Mouse (Mus musculus) testis, adult 2 months (tissue): ENCODE results near the gene Pcsk7. TPM values are rescaled to one million over a fixed set of nuclear protein-coding genes. Genes with fewer than 3 reads are reported as not detected.

Source experiments
- H3K27ac ChIP-seq: fragments of 200-500 bp; 2 replicates; pipeline ENCODE4 v1.5.1; 2012; ENCODE audit warnings: low read depth, low read length; ENCODE audit not compliant: control insufficient read depth, insufficient read depth
- H3K27me3 ChIP-seq: fragments of 200-500 bp; 2 replicates; pipeline ENCODE4 v1.6.1; 2012; ENCODE audit warnings: mild to moderate bottlenecking, low read length, moderate library complexity; ENCODE audit not compliant: control insufficient read depth, insufficient read depth
- H3K36me3 ChIP-seq: fragments of 200-500 bp; 2 replicates; pipeline ENCODE4 v1.6.1; 2012; ENCODE audit warnings: mild to moderate bottlenecking, low read length; ENCODE audit not compliant: control insufficient read depth, insufficient read depth
- H3K4me1 ChIP-seq: fragments of 200-500 bp; 2 replicates; pipeline ENCODE4 v1.6.1; 2012; ENCODE audit warnings: low read length; ENCODE audit not compliant: control insufficient read depth, insufficient read depth
- H3K4me3 ChIP-seq: fragments of 200-500 bp; 2 replicates; pipeline ENCODE4 v1.5.1; 2012; ENCODE audit warnings: low read depth, mild to moderate bottlenecking, low read length, moderate library complexity, mixed read lengths; ENCODE audit not compliant: control insufficient read depth
- CTCF ChIP-seq: fragments of 200-500 bp; IDR thresholded peaks from 2 replicates; pipeline ENCODE4 v1.5.1; 2012; ENCODE audit warnings: low read depth, mild to moderate bottlenecking, inconsistent platforms, low read length, moderate library complexity; ENCODE audit not compliant: control insufficient read depth, insufficient read depth, insufficient replicate concordance
- POLR2A ChIP-seq: fragments of 200-500 bp; IDR thresholded peaks from 2 replicates; pipeline ENCODE4 v1.6.1; 2012; ENCODE audit warnings: low read depth, mild to moderate bottlenecking, inconsistent platforms, low read length, moderate library complexity; ENCODE audit not compliant: control insufficient read depth
- polyA plus RNA-seq: library from polyadenylated mRNA; depleted of rRNA; stranded (reverse); fragments of >200 nt; gene quantifications from 2 replicates; pipeline ENCODE4 v1.2.3, GENCODE M21; 2012

The Pcsk7 gene
- polyA plus RNA-seq, 1 experiment: 39.0 TPM

- H3K27me3 ChIP-seq: no peaks in the 10 kb centered on the region
- peak overlapping the region; percentile 100 for H3K4me3 ChIP-seq
- H3K4me1 ChIP-seq: peaks cover 4% of the 10 kb centered on the region
- no peak for TF ChIP-seq POLR2A
- TF ChIP-seq CTCF: no peak
- H3K36me3 ChIP-seq: peaks cover 8% of the 10 kb centered on the region
- H3K27ac ChIP-seq: peak overlapping the region; percentile 76
Measured at GRCm38 (mm10) chr9:45905811-45906237, 473 bp upstream of the Pcsk7 start.

- TF ChIP-seq POLR2A: no peak
- TF ChIP-seq CTCF: no peak
- Histone ChIP-seq H3K36me3 (peaks cover 9% of the 10 kb centered on the region), H3K27ac (peak overlapping the region; percentile 86), H3K4me1 (peaks cover 4% of the 10 kb centered on the region), H3K27me3 (no peaks in the 10 kb centered on the region), H3K4me3 (peak overlapping the region; percentile 100)
Measured at GRCm38 (mm10) chr9:45907078-45907428, 756 bp downstream of the Pcsk7 start.

GRCm38 (mm10) chr9:45910995-45911394 lies 4.7 kb downstream of the Pcsk7 start:
- no peak overlapping the region for H3K27ac ChIP-seq
- H3K36me3 ChIP-seq: peaks cover 16% of the 10 kb centered on the region
- H3K4me1 ChIP-seq: peaks cover 2% of the 10 kb centered on the region
- TF ChIP-seq CTCF (no peak), POLR2A (no peak)
- no peaks in the 10 kb centered on the region for H3K27me3 ChIP-seq
- H3K4me3 ChIP-seq: no peak overlapping the region

DNA sequence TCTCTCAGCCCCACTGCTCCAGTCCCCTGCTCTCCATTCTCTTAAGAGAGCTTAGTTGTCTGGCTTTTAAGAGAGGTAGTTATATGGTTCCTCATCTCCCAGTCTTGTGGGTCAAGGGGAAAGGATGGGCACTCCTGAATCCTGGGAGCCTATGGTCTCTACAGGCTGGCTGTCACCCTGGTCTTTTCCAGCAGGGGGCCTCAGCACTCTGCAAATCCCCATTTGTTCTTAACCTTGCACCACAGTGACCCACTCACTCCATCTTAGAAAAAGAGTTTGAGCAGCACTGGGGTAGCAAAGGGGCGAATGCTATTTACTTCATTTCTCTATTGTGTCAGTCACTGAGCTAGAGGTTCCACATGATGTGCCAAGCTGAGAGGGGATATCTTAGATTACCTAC lies 5.4 kb downstream of the Pcsk7 start:
- Histone ChIP-seq H3K4me3 (no peak overlapping the region), H3K27me3 (no peaks in the 10 kb centered on the region), H3K36me3 (peaks cover 16% of the 10 kb centered on the region), H3K27ac (no peak overlapping the region), H3K4me1 (peaks cover 2% of the 10 kb centered on the region)
- TF ChIP-seq CTCF (peak; percentile 35; the same call in 1 of the 2 replicates), POLR2A (no peak)

DNA sequence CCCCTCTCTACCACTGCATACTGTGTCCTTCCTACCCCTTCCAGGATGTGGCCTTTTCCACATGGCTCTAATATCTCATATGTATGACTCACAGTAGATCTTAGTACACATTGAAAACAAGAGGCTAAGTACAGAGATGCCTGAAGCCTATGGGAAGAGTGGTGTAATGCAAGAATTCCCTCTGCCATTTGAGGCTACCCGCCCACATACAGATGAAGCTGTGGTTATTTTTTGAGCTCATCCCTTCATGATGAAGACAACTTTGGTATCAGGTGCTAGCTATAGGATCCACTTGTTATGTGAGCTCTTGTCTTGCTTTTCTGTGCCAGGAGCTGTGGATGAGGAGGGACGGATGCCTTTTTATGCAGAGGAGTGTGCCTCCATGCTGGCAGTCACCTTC lies 9.4 kb downstream of the Pcsk7 start:
- Histone ChIP-seq H3K27me3 (no peaks in the 10 kb centered on the region), H3K27ac (no peak overlapping the region), H3K4me3 (no peak overlapping the region), H3K4me1 (peaks cover 5% of the 10 kb centered on the region), H3K36me3 (peaks cover 20% of the 10 kb centered on the region)
- TF ChIP-seq POLR2A (no peak), CTCF (no peak)

- no peaks in the 10 kb centered on the region for H3K27me3 ChIP-seq
- TF ChIP-seq CTCF (no peak), POLR2A (no peak)
- H3K4me3 ChIP-seq: no peak overlapping the region
- peaks cover 19% of the 10 kb centered on the region for H3K36me3 ChIP-seq
- peak overlapping the region; percentile 49 for H3K27ac ChIP-seq
- H3K4me1 ChIP-seq: peaks cover 8% of the 10 kb centered on the region
Measured at GRCm38 (mm10) chr9:45917041-45917934, 11.0 kb downstream of the Pcsk7 start.

DNA sequence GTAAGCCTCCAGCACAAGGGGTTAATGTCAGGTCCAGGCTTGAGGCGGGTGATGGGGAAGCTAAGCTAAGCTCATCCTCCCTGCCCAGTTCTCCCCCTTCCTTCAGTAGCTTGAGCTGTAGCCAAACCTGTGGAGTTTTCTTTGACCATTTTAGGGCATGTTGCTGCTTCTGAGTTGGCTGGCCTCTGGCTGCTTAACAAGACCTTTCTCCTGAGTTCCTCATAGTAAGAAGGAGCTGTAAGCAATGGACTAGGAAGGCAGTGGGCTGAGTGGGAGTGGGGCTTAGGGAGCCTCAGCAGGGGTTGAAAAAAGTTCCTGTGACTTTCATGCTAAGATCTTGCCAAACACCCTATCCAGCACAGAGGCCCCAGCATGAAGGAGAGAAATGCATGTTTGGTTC lies 13.6 kb downstream of the Pcsk7 start:
- Histone ChIP-seq H3K27ac (peak overlapping the region; percentile 60; the same call in 1 of the 2 replicates), H3K36me3 (peaks cover 14% of the 10 kb centered on the region)
- TF ChIP-seq POLR2A: no peak
- TF ChIP-seq CTCF: no peak

DNA sequence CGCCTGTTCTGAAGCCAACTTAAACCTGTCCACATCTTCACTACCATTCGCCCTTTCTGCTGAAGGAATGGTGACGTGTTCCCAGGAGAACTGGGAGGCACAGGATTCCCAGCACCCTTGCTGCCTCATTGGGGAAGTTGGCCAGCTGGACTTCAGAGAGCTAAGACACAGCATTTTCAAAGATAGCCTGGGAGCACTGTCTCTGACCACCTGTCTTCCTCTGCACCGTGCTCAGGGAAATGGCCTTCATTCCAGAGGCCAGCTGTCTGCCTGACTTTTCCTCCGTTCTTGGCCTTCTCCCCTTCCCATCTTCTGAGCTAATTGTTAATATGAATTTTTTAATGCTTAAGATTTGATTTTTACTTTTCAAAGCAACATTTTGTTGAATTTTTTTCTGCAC lies 23.0 kb downstream of the Pcsk7 start:
- Histone ChIP-seq H3K4me3 (no peak overlapping the region), H3K27ac (no peak overlapping the region), H3K36me3 (peaks cover 7% of the 10 kb centered on the region), H3K4me1 (no peaks in the 10 kb centered on the region), H3K27me3 (no peaks in the 10 kb centered on the region)
- TF ChIP-seq POLR2A: no peak
- no peak for TF ChIP-seq CTCF

More for the DNA sequence above, 13.6 kb downstream of the Pcsk7 start:
- H3K27me3 ChIP-seq: no peaks in the 10 kb centered on the region
- peaks cover 8% of the 10 kb centered on the region for H3K4me1 ChIP-seq
- no peak overlapping the region for H3K4me3 ChIP-seq
